ENCODE assay signal across 8 mouse cellular contexts in genomic region chr10:116582738-116583137, GRCm38 (mm10). TPM values are rescaled to one million over a fixed set of nuclear protein-coding genes. Genes with fewer than 3 reads are reported as not detected.
DNase-seq lines count a peak whose midpoint lies in the region; ATAC-seq and TF ChIP-seq lines count a peak whose summit lies in the region.

No protein-coding gene starts in this region.

- H3K4me2 ChIP-seq in forebrain, embryonic 11.5 days (ENCODE audit: low read depth, low read length, severe bottlenecking), result peak overlapping the region; percentile 61
- H3K4me2 ChIP-seq in hindbrain, postnatal 0 days (ENCODE audit: low read depth, low read length), result peak overlapping the region; percentile 83
- peak overlapping the region; percentile 77 for H3K4me2 ChIP-seq in liver, embryonic 15.5 days
- H3K4me2 ChIP-seq in neural tube, embryonic 13.5 days, result peak overlapping the region; percentile 71

- no peak overlapping the region for H3K27ac ChIP-seq in forebrain, embryonic 11.5 days (ENCODE audit: low read depth, low read length)
- no peak overlapping the region for H3K27ac ChIP-seq in hindbrain, postnatal 0 days
- peak overlapping the region; percentile 98; the same call in 1 of the 2 replicates for H3K27ac ChIP-seq in liver, embryonic 15.5 days (replicated peaks)
- H3K27ac ChIP-seq in neural tube, embryonic 13.5 days (replicated peaks), result no peak overlapping the region

- H3K4me3 ChIP-seq in forebrain, embryonic 11.5 days (ENCODE audit: low read depth, low read length), result peak overlapping the region; percentile 88; the same call in 1 of the 2 replicates
- H3K4me3 ChIP-seq in hindbrain, postnatal 0 days (ENCODE audit: low read length), result peak overlapping the region; percentile 98
- H3K4me3 ChIP-seq in liver, embryonic 15.5 days (replicated peaks), result peak overlapping the region; percentile 91
- peak overlapping the region; percentile 96 for H3K4me3 ChIP-seq in neural tube, embryonic 13.5 days

- no peaks in the 10 kb centered on the region for H3K27me3 ChIP-seq in forebrain, embryonic 11.5 days (ENCODE audit: control insufficient read depth, insufficient read depth, low read length)
- no peaks in the 10 kb centered on the region for H3K27me3 ChIP-seq in hindbrain, postnatal 0 days (ENCODE audit: insufficient read depth, low read length)
- no peaks in the 10 kb centered on the region for H3K27me3 ChIP-seq in liver, embryonic 15.5 days
- no peaks in the 10 kb centered on the region for H3K27me3 ChIP-seq in neural tube, embryonic 13.5 days

- 40% methylated on average over 6 of the region's 6 CpGs for WGBS in forebrain, embryonic 11.5 days
- 27% methylated on average over 6 of the region's 6 CpGs for WGBS in hindbrain, postnatal 0 days
- WGBS in liver, embryonic 15.5 days (ENCODE audit: insufficient replicate concordance), result 4% methylated on average over 6 of the region's 6 CpGs
- 25% methylated on average over 6 of the region's 6 CpGs for WGBS in neural tube, embryonic 13.5 days

- no peaks in the 10 kb centered on the region for H3K9me3 ChIP-seq in forebrain, embryonic 11.5 days (ENCODE audit: control insufficient read depth, low read length)
- no peaks in the 10 kb centered on the region for H3K9me3 ChIP-seq in hindbrain, postnatal 0 days (ENCODE audit: low read length)
- H3K9me3 ChIP-seq in liver, embryonic 15.5 days (replicated peaks), result no peaks in the 10 kb centered on the region
- H3K9me3 ChIP-seq in neural tube, embryonic 13.5 days, result no peaks in the 10 kb centered on the region

- H3K36me3 ChIP-seq in forebrain, embryonic 11.5 days (ENCODE audit: control insufficient read depth, insufficient read depth, low read length), result no peaks in the 10 kb centered on the region
- no peaks in the 10 kb centered on the region for H3K36me3 ChIP-seq in hindbrain, postnatal 0 days (ENCODE audit: insufficient read depth, low read length)
- peaks cover 4% of the 10 kb centered on the region for H3K36me3 ChIP-seq in liver, embryonic 15.5 days (replicated peaks)
- H3K36me3 ChIP-seq in neural tube, embryonic 13.5 days, result peaks cover 31% of the 10 kb centered on the region

- TF ChIP-seq CTCF in hindbrain, postnatal 0 days (IDR thresholded peaks at IDR 0.05; ENCODE audit: low read depth), result no peak

- peak; percentile 46 for ATAC-seq in CD4-positive, CD25-positive, alpha-beta regulatory T cell, adult 4 months
- no peak for ATAC-seq in forebrain, embryonic 11.5 days (replicated peaks; ENCODE audit: low FRiP score)
- ATAC-seq in hindbrain, postnatal 0 days, result no peak
- no peak for ATAC-seq in liver, embryonic 15.5 days (ENCODE audit: insufficient read depth)
- ATAC-seq in neural tube, embryonic 13.5 days (ENCODE audit: low read depth), result no peak

- DNase-seq in 416B (ENCODE audit: low read depth), result peak; percentile 59
- no peak for DNase-seq in forebrain, embryonic 11.5 days (ENCODE audit: low spot score)
- peak; percentile 6 for DNase-seq in hindbrain, postnatal 0 days (ENCODE audit: low spot score)
- no peak for DNase-seq in frontal cortex, postnatal 25 days (ENCODE audit: low spot score in 2 of 2)
- no peak for DNase-seq in ovary, postnatal 10 days (ENCODE audit: low spot score)

- H3K9ac ChIP-seq in forebrain, embryonic 11.5 days (ENCODE audit: low read length), result no peak overlapping the region
- H3K9ac ChIP-seq in hindbrain, postnatal 0 days (replicated peaks; ENCODE audit: low read length), result no peak overlapping the region
- peak overlapping the region; percentile 39 for H3K9ac ChIP-seq in liver, embryonic 15.5 days
- peak overlapping the region; percentile 98; the same call in 1 of the 2 replicates for H3K9ac ChIP-seq in neural tube, embryonic 13.5 days

- 0 out of 2 replicates have a peak, but pooled peaks cover 2% of the 10 kb centered on the region for H3K4me1 ChIP-seq in forebrain, embryonic 11.5 days (replicated peaks; ENCODE audit: control insufficient read depth, insufficient read depth, low read length)
- peaks cover 5% of the 10 kb centered on the region; the same call in 1 of the 2 replicates for H3K4me1 ChIP-seq in hindbrain, postnatal 0 days (ENCODE audit: insufficient read depth, low read length)
- H3K4me1 ChIP-seq in liver, embryonic 15.5 days (replicated peaks), result peaks cover 18% of the 10 kb centered on the region
- peaks cover 27% of the 10 kb centered on the region for H3K4me1 ChIP-seq in neural tube, embryonic 13.5 days (replicated peaks)

RNA-seq across cellular contexts. Expression of gene Cnot2, which starts 1.4 kb away (rescaled TPM):
- polyA plus RNA-seq in CD4-positive, CD25-positive, alpha-beta regulatory T cell, adult 4 months (2017; shearing (Covaris generic)), result 100 to 1,000 TPM in 1 of 2 experiments, 10 to 100 TPM in 1; 98.0 to 104 TPM
- 128 and 141 TPM in 2 replicates for polyA plus RNA-seq in forebrain, embryonic 11.5 days (2014; fragmentation: Nextera tagmentation; extraction: Ambion mirVana)
- total RNA-seq in hindbrain, postnatal 0 days (2014; rRNA removed), result 70.3 and 74.7 TPM in 2 replicates
- polyA plus RNA-seq in hindbrain, postnatal 0 days (2015; fragmentation: Nextera tagmentation; extraction: Ambion mirVana), result 61.9 and 66.9 TPM in 2 replicates
- polyA plus RNA-seq in liver, embryonic 15.5 days (2015; fragmentation: Nextera tagmentation; extraction: Ambion mirVana), result 34.6 and 36.8 TPM in 2 replicates
- polyA plus RNA-seq in neural tube, embryonic 13.5 days (2015; fragmentation: Nextera tagmentation; extraction: Ambion mirVana), result 94.0 and 109 TPM in 2 replicates

Comparison
In these comparisons a context has a peak if more than half of its experiments do, and no peak if none do; other contexts are left out.
1. DNase-seq: peak in 416B (single experiment) and hindbrain, postnatal 0 days (single experiment); none in forebrain, embryonic 11.5 days (single experiment), frontal cortex, postnatal 25 days (0 of 2) and ovary, postnatal 10 days (single experiment).
2. H3K9ac ChIP-seq: peak in liver, embryonic 15.5 days (single experiment) and neural tube, embryonic 13.5 days (single experiment); none in forebrain, embryonic 11.5 days (single experiment) and hindbrain, postnatal 0 days (single experiment).
3. Peak in every context shown above with its lines, with median percentiles within 50 percentile points of each other: H3K4me2 ChIP-seq and H3K4me3 ChIP-seq.